Mouse (Mus musculus) forebrain, postnatal 0 days (tissue): ENCODE measurements around the gene Chid1. TPM values are rescaled to one million over a fixed set of nuclear protein-coding genes. Genes with fewer than 3 reads are reported as not detected.

Experiments
- ATAC-seq: fragments of 200-750 bp; cut with Nextera tagmentation; 2 replicates; pipeline ENCODE4 v1.8.0; 2017; ENCODE audit warnings: mild to moderate bottlenecking, moderate library complexity
- DNase-seq: peaks from one replicate; pipeline ENCODE4 v3.0.0-alpha.2; 2015
- H3K27ac ChIP-seq: fragments of 300-500 bp; sonication (generic); 2 replicates; pipeline ENCODE4 v1.5.1; 2014; ENCODE audit warnings: low read depth, mild to moderate bottlenecking, antibody characterized with exemption, low read length, moderate library complexity, mixed read lengths
- H3K27me3 ChIP-seq: fragments of 300-500 bp; sonication (generic); 2 replicates; pipeline ENCODE4 v1.6.1; 2014; ENCODE audit warnings: mild to moderate bottlenecking, low read length, mixed read lengths; ENCODE audit not compliant: insufficient read depth
- H3K36me3 ChIP-seq: fragments of 300-500 bp; sonication (generic); 2 replicates; pipeline ENCODE4 v1.6.1; 2014; ENCODE audit warnings: mild to moderate bottlenecking, moderate library complexity; ENCODE audit not compliant: insufficient read depth
- H3K4me1 ChIP-seq: fragments of 300-500 bp; sonication (generic); 2 replicates; pipeline ENCODE4 v1.6.1; 2014; ENCODE audit warnings: antibody characterized with exemption; ENCODE audit not compliant: insufficient read depth
- H3K4me2 ChIP-seq: fragments of 300-500 bp; sonication (generic); 2 replicates; pipeline ENCODE4 v1.6.1; 2014; ENCODE audit warnings: low read depth, mild to moderate bottlenecking, moderate library complexity
- H3K4me3 ChIP-seq: fragments of 300-500 bp; sonication (generic); 2 replicates; pipeline ENCODE4 v1.5.1; 2014; ENCODE audit warnings: low read depth, low read length, mixed read lengths
- H3K9ac ChIP-seq: fragments of 300-500 bp; sonication (generic); 2 replicates; pipeline ENCODE4 v1.6.1; 2014; ENCODE audit warnings: mild to moderate bottlenecking
- H3K9me3 ChIP-seq: fragments of 300-500 bp; sonication (generic); 2 replicates; pipeline ENCODE4 v1.6.1; 2016; ENCODE audit warnings: low read length
- CTCF ChIP-seq: sonication (generic); IDR thresholded peaks from 2 replicates; pipeline ENCODE4 v1.5.1; 2016; ENCODE audit warnings: antibody characterized with exemption, control low read depth, low read depth
- WGBS: fragments of 180-500 bp; shearing (Covaris S2); extraction: QIAGEN DNeasy Blood & Tissue Kit; methylation state at CpG from one replicate; pipeline ENCODE4 v1.1.7; 2014; 5-methylcytosine and 5-hydroxymethylcytosine counted together
- polyA plus RNA-seq: library from polyadenylated mRNA; unstranded; fragments of >200 nt; fragmentation: Nextera tagmentation; extraction: Ambion mirVana; gene quantifications from 2 replicates; pipeline ENCODE4 v1.2.1, GENCODE M21; 2015
- total RNA-seq: library from RNA; depleted of rRNA; stranded (reverse); fragments of >200 nt; gene quantifications from 2 replicates; pipeline ENCODE4 v1.2.3, GENCODE M21; 2014

Chid1 gene
- total and polyA plus RNA-seq, 2 experiments from 2014 or later: 42.0 TPM

- no peak overlapping the region for H3K4me2 ChIP-seq
- peaks cover 13% of the 10 kb centered on the region for H3K4me1 ChIP-seq
- H3K27me3 ChIP-seq: no peaks in the 10 kb centered on the region; the same call in 1 of the 2 replicates
- 78% methylated on average over 5 of the region's 5 CpGs for whole genome bisulfite sequencing
- no peak overlapping the region for H3K4me3 ChIP-seq
- DNase-seq (no peak), ATAC-seq (no peak)
- H3K36me3 ChIP-seq: no peaks in the 10 kb centered on the region
- no peak overlapping the region for H3K9ac ChIP-seq
- no peak for TF ChIP-seq CTCF
- H3K27ac ChIP-seq: no peak overlapping the region
- H3K9me3 ChIP-seq: no peaks in the 10 kb centered on the region
Measured at GRCm38 (mm10) chr7:141478270-141478748, 61.3 kb downstream of the Chid1 start.

GRCm38 (mm10) chr7:141477578-141478269, 61.9 kb downstream of the Chid1 start:
- H3K4me1 ChIP-seq: peaks cover 13% of the 10 kb centered on the region
- no peaks in the 10 kb centered on the region; the same call in 1 of the 2 replicates for H3K27me3 ChIP-seq
- DNase-seq (no peak), ATAC-seq (no peak)
- no peaks in the 10 kb centered on the region; the same call in 1 of the 2 replicates for H3K36me3 ChIP-seq
- 73% methylated on average over 4 of the region's 4 CpGs for WGBS
- no peaks in the 10 kb centered on the region for H3K9me3 ChIP-seq
- TF ChIP-seq CTCF: no peak
- no peak overlapping the region for H3K27ac ChIP-seq
- no peak overlapping the region for H3K9ac ChIP-seq
- no peak overlapping the region for H3K4me3 ChIP-seq
- no peak overlapping the region for H3K4me2 ChIP-seq

GRCm38 (mm10) chr7:141476981-141477370, 62.7 kb downstream of the Chid1 start:
- peaks cover 4% of the 10 kb centered on the region for H3K36me3 ChIP-seq
- H3K4me2 ChIP-seq: peak overlapping the region; percentile 71; the same call in 1 of the 2 replicates
- H3K9ac ChIP-seq: no peak overlapping the region
- H3K27me3 ChIP-seq: no peaks in the 10 kb centered on the region; the same call in 1 of the 2 replicates
- no peaks in the 10 kb centered on the region for H3K9me3 ChIP-seq
- H3K4me1 ChIP-seq: peaks cover 13% of the 10 kb centered on the region
- no peak for ATAC-seq
- DNase-seq: no peak
- no peak for TF ChIP-seq CTCF
- no peak overlapping the region for H3K4me3 ChIP-seq
- no peak overlapping the region for H3K27ac ChIP-seq
- WGBS: 15% methylated on average over 7 of the region's 7 CpGs

- H3K27me3 ChIP-seq: no peaks in the 10 kb centered on the region; the same call in 1 of the 2 replicates
- ATAC-seq (no peak), DNase-seq (peak; percentile 23)
- H3K9ac ChIP-seq: no peak overlapping the region
- H3K4me2 ChIP-seq: peak overlapping the region; percentile 71
- WGBS: 2% methylated on average over 16 of the region's 17 CpGs
- H3K27ac ChIP-seq: peak overlapping the region; percentile 29; the same call in 1 of the 2 replicates
- peaks cover 10% of the 10 kb centered on the region for H3K4me1 ChIP-seq
- H3K9me3 ChIP-seq: no peaks in the 10 kb centered on the region
- H3K4me3 ChIP-seq: no peak overlapping the region
- TF ChIP-seq CTCF: peak; percentile 34
- H3K36me3 ChIP-seq: peaks cover 6% of the 10 kb centered on the region
Measured at GRCm38 (mm10) chr7:141476226-141476980, 63.3 kb downstream of the Chid1 start.

GRCm38 (mm10) chr7:141475805-141476158, 63.9 kb downstream of the Chid1 start:
- Histone ChIP-seq H3K27ac (peak overlapping the region; percentile 29; the same call in 1 of the 2 replicates), H3K36me3 (peaks cover 11% of the 10 kb centered on the region)

GRCm38 (mm10) chr7:141475011-141475804, 64.4 kb downstream of the Chid1 start, which contains the start of the genes Polr2l and Tspan4:
Polr2l (minus strand) TSS chr7:141475132.
Tspan4 (plus strand) TSS chr7:141475240.
- peak within 1 kb of the TSS; percentile 69 for H3K4me3 ChIP-seq
- peak within 1 kb of the TSS; percentile 91 for H3K9ac ChIP-seq
- DNase-seq: peak; percentile 91
- peak within 1 kb of the TSS; percentile 71 for H3K4me2 ChIP-seq
- WGBS: 1% methylated on average over 86 of the region's 87 CpGs
- peaks cover 17% of the 10 kb centered on the region for H3K36me3 ChIP-seq
- peak within 1 kb of the TSS; percentile 83 for H3K27ac ChIP-seq
- TF ChIP-seq CTCF: peak; percentile 33; the same call in 1 of the 2 replicates
- no peaks in the 10 kb centered on the region for H3K9me3 ChIP-seq
- H3K27me3 ChIP-seq: no peaks in the 10 kb centered on the region
- H3K4me1 ChIP-seq: peaks cover 9% of the 10 kb centered on the region
- peak; percentile 93 for ATAC-seq

More at GRCm38 (mm10) chr7:141475805-141476158, 63.9 kb downstream of the Chid1 start:
- Histone ChIP-seq H3K27me3 (no peaks in the 10 kb centered on the region; the same call in 1 of the 2 replicates), H3K4me1 (peaks cover 9% of the 10 kb centered on the region), H3K9me3 (no peaks in the 10 kb centered on the region), H3K4me2 (peak overlapping the region; percentile 71), H3K9ac (peak overlapping the region; percentile 91), H3K4me3 (peak overlapping the region; percentile 69)
- 2% methylated on average over 12 of the region's 12 CpGs for WGBS
- TF ChIP-seq CTCF: no peak
- no peak for DNase-seq
- ATAC-seq: no peak
